Mouse (Mus musculus): Measurements from ENCODE around the gene Crim1. TPM values are rescaled to one million over a fixed set of nuclear protein-coding genes. Genes with fewer than 3 reads are reported as not detected.

Crim1 gene
- polyA plus RNA-seq, 1 experiment from 2014 or later: 5.2 TPM

GRCm38 (mm10) chr17:78351676-78352499 lies 151.8 kb downstream of the Crim1 start:
- Histone ChIP-seq H3K27ac (no peak overlapping the region), H3K4me2 (no peak overlapping the region), H3K36me3 (peaks cover 9% of the 10 kb centered on the region), H3K9me3 (no peaks in the 10 kb centered on the region), H3K27me3 (replicated peaks) (no peaks in the 10 kb centered on the region), H3K9ac (no peak overlapping the region), H3K4me1 (no peaks in the 10 kb centered on the region), H3K4me3 (replicated peaks) (no peak overlapping the region)
- 65% methylated on average over 12 of the region's 12 CpGs for WGBS
- no peak for ATAC-seq (ENCODE audit: insufficient read depth, low FRiP score, low read depth)

GRCm38 (mm10) chr17:78352500-78352855 lies 152.4 kb downstream of the Crim1 start:
- H3K27ac ChIP-seq: no peak overlapping the region
- no peaks in the 10 kb centered on the region for H3K9me3 ChIP-seq
- WGBS: 86% methylated on average over 3 of the region's 3 CpGs
- peaks cover 12% of the 10 kb centered on the region for H3K36me3 ChIP-seq
- no peak overlapping the region for H3K4me2 ChIP-seq
- H3K4me1 ChIP-seq: no peaks in the 10 kb centered on the region
- H3K4me3 ChIP-seq (replicated peaks): no peak overlapping the region
- ATAC-seq (ENCODE audit: insufficient read depth, low FRiP score, low read depth): no peak
- H3K27me3 ChIP-seq (replicated peaks): no peaks in the 10 kb centered on the region
- H3K9ac ChIP-seq: no peak overlapping the region

GRCm38 (mm10) chr17:78354411-78354810 lies 154.4 kb downstream of the Crim1 start:
- 88% methylated on average over 2 of the region's 2 CpGs for WGBS
- H3K4me2 ChIP-seq: no peak overlapping the region
- ATAC-seq (ENCODE audit: insufficient read depth, low FRiP score, low read depth): no peak

GRCm38 (mm10) chr17:78354871-78355270 lies 154.8 kb downstream of the Crim1 start:
- H3K4me1 ChIP-seq: no peaks in the 10 kb centered on the region
- no peak for ATAC-seq (ENCODE audit: insufficient read depth, low FRiP score, low read depth)
- no peak overlapping the region; the same call in 1 of the 2 replicates for H3K27ac ChIP-seq
- 75% methylated on average over 12 of the region's 12 CpGs for WGBS
- no peak overlapping the region for H3K4me3 ChIP-seq (replicated peaks)
- no peak overlapping the region for H3K9ac ChIP-seq
- H3K4me2 ChIP-seq: no peak overlapping the region
- H3K36me3 ChIP-seq: peaks cover 12% of the 10 kb centered on the region
- H3K27me3 ChIP-seq (replicated peaks): no peaks in the 10 kb centered on the region
- H3K9me3 ChIP-seq: no peaks in the 10 kb centered on the region

More at GRCm38 (mm10) chr17:78354411-78354810, 154.4 kb downstream of the Crim1 start:
- Histone ChIP-seq H3K27ac (no peak overlapping the region), H3K4me3 (replicated peaks) (no peak overlapping the region), H3K36me3 (peaks cover 12% of the 10 kb centered on the region), H3K9me3 (no peaks in the 10 kb centered on the region), H3K4me1 (no peaks in the 10 kb centered on the region), H3K9ac (no peak overlapping the region), H3K27me3 (replicated peaks) (no peaks in the 10 kb centered on the region)

GRCm38 (mm10) chr17:78355611-78356010 lies 155.6 kb downstream of the Crim1 start:
- Histone ChIP-seq H3K4me2 (no peak overlapping the region), H3K9ac (no peak overlapping the region), H3K9me3 (no peaks in the 10 kb centered on the region), H3K4me3 (replicated peaks) (no peak overlapping the region), H3K27me3 (replicated peaks) (no peaks in the 10 kb centered on the region), H3K4me1 (no peaks in the 10 kb centered on the region), H3K36me3 (peaks cover 10% of the 10 kb centered on the region), H3K27ac (no peak overlapping the region)
- WGBS: 84% methylated on average over 8 of the region's 8 CpGs
- ATAC-seq (ENCODE audit: insufficient read depth, low FRiP score, low read depth): no peak

- no peak overlapping the region for H3K27ac ChIP-seq
- H3K36me3 ChIP-seq: peaks cover 8% of the 10 kb centered on the region; the same call in 1 of the 2 replicates
- H3K27me3 ChIP-seq (replicated peaks): no peaks in the 10 kb centered on the region
- no peaks in the 10 kb centered on the region for H3K4me1 ChIP-seq
- H3K4me2 ChIP-seq: no peak overlapping the region
- no peak overlapping the region for H3K9ac ChIP-seq
- 82% methylated on average over 4 of the region's 4 CpGs for WGBS
- no peaks in the 10 kb centered on the region for H3K9me3 ChIP-seq
- H3K4me3 ChIP-seq (replicated peaks): no peak overlapping the region
- ATAC-seq (ENCODE audit: insufficient read depth, low FRiP score, low read depth): no peak
Measured at GRCm38 (mm10) chr17:78357753-78358152, 157.7 kb downstream of the Crim1 start.

- WGBS: 79% methylated on average over 7 of the region's 7 CpGs
- no peak overlapping the region for H3K27ac ChIP-seq
- H3K27me3 ChIP-seq (replicated peaks): no peaks in the 10 kb centered on the region
- no peak overlapping the region for H3K9ac ChIP-seq
- no peaks in the 10 kb centered on the region for H3K4me1 ChIP-seq
- H3K9me3 ChIP-seq: no peaks in the 10 kb centered on the region
- no peak overlapping the region for H3K4me2 ChIP-seq
- peaks cover 8% of the 10 kb centered on the region; the same call in 1 of the 2 replicates for H3K36me3 ChIP-seq
- H3K4me3 ChIP-seq (replicated peaks): no peak overlapping the region
- no peak for ATAC-seq (ENCODE audit: insufficient read depth, low FRiP score, low read depth)
Measured at GRCm38 (mm10) chr17:78358251-78358726, 158.2 kb downstream of the Crim1 start.

- Histone ChIP-seq H3K9ac (no peak overlapping the region), H3K27ac (peak overlapping the region; percentile 35; the same call in 1 of the 2 replicates)
Measured at GRCm38 (mm10) chr17:78361939-78362728, 162.1 kb downstream of the Crim1 start.

GRCm38 (mm10) chr17:78364555-78365302 lies 164.7 kb downstream of the Crim1 start:
- no peaks in the 10 kb centered on the region for H3K9me3 ChIP-seq
- WGBS: 86% methylated on average over 23 of the region's 23 CpGs
- H3K27me3 ChIP-seq (replicated peaks): no peaks in the 10 kb centered on the region
- no peak overlapping the region for H3K27ac ChIP-seq
- no peak for ATAC-seq (ENCODE audit: insufficient read depth, low FRiP score, low read depth)
- H3K36me3 ChIP-seq: peaks cover 12% of the 10 kb centered on the region
- no peak overlapping the region for H3K4me2 ChIP-seq
- no peaks in the 10 kb centered on the region for H3K4me1 ChIP-seq
- H3K9ac ChIP-seq: no peak overlapping the region
- H3K4me3 ChIP-seq (replicated peaks): no peak overlapping the region

More at GRCm38 (mm10) chr17:78361939-78362728, 162.1 kb downstream of the Crim1 start:
- Histone ChIP-seq H3K36me3 (peaks cover 3% of the 10 kb centered on the region; the same call in 1 of the 2 replicates), H3K4me1 (no peaks in the 10 kb centered on the region), H3K27me3 (replicated peaks) (no peaks in the 10 kb centered on the region), H3K9me3 (no peaks in the 10 kb centered on the region), H3K4me3 (replicated peaks) (no peak overlapping the region), H3K4me2 (no peak overlapping the region)
- ATAC-seq (ENCODE audit: insufficient read depth, low FRiP score, low read depth): no peak
- 78% methylated on average over 13 of the region's 13 CpGs for WGBS

GRCm38 (mm10) chr17:78366070-78366469 lies 166.0 kb downstream of the Crim1 start:
- peaks cover 12% of the 10 kb centered on the region for H3K36me3 ChIP-seq
- H3K9me3 ChIP-seq: no peaks in the 10 kb centered on the region
- H3K4me3 ChIP-seq (replicated peaks): no peak overlapping the region
- ATAC-seq (ENCODE audit: insufficient read depth, low FRiP score, low read depth): no peak
- no peak overlapping the region for H3K9ac ChIP-seq
- no peak overlapping the region for H3K27ac ChIP-seq
- H3K4me2 ChIP-seq: no peak overlapping the region
- H3K27me3 ChIP-seq (replicated peaks): no peaks in the 10 kb centered on the region
- no peaks in the 10 kb centered on the region for H3K4me1 ChIP-seq
- WGBS: 72% methylated on average over 7 of the region's 7 CpGs

- Histone ChIP-seq H3K4me3 (replicated peaks) (no peak overlapping the region), H3K27ac (no peak overlapping the region), H3K4me1 (no peaks in the 10 kb centered on the region), H3K9me3 (no peaks in the 10 kb centered on the region), H3K4me2 (no peak overlapping the region), H3K27me3 (replicated peaks) (no peaks in the 10 kb centered on the region), H3K36me3 (peaks cover 12% of the 10 kb centered on the region), H3K9ac (no peak overlapping the region)
- WGBS: 82% methylated on average over 8 of the region's 8 CpGs
- ATAC-seq (ENCODE audit: insufficient read depth, low FRiP score, low read depth): 0 out of 2 replicates have a peak, but pooled peaks have one; percentile 43
Measured at GRCm38 (mm10) chr17:78368481-78368880, 168.4 kb downstream of the Crim1 start.

All from stomach, embryonic 15.5 days (tissue).